Mouse (Mus musculus) left cerebral cortex, adult 18-20 months (tissue): ENCODE measurements around the gene Gm15557. TPM values are rescaled to one million over a fixed set of nuclear protein-coding genes. Genes with fewer than 3 reads are reported as not detected.
A peak's percentile ranks its signal among the peaks of the same experiment; 100 is the strongest.
"Not testable (repeated sequence)": the region's sequence is repeated elsewhere in the genome, so short reads cannot be mapped to it uniquely, and the experiment has no call there.

Experiments used
- DNase-seq, 2 experiments: peaks; one replicate each; pipeline ENCODE4 v3.0.0; 2021 to 2022; ENCODE audit warnings: low spot score in 2 of 2, mixed read lengths in 1 of 2
- long read RNA-seq, 2 experiments: library from polyadenylated mRNA; stranded (forward); transcript quantifications; one replicate each; pipeline ENCODE4 v2.0.0; 2021
- total RNA-seq, 2 experiments: library from RNA; stranded (reverse); gene quantifications; 2 replicates each; pipeline ENCODE4 v1.2.3; 2021

Gm15557 gene
- total RNA-seq, result not detected
- long read RNA-seq, experiment 1, result 0 reads
- long read RNA-seq, experiment 2, result 0 reads

DNA sequence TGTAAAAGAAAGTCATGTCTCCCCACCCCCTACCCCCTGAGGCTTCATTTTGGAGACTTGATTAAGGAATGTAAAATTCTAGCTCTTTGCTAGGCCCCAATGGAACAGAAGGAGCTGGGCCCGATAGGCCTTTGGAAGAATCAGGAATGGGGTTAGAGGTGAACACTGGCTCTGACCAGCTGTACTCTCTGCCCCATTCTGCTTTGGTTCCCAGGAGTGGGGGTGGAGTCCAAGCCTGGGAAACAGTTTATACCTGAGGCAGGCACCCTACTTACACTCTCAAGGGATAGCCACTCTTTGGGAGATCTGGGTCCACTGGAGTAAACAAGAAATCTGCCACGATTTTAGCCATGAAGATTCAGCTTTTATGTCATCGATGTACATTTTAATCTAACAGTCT is at the start of gene Gm15557:
TSS of gene Gm15557 (plus strand) at position 48 of the 400 bp plus-strand sequence.
- no peak for DNase-seq

DNA sequence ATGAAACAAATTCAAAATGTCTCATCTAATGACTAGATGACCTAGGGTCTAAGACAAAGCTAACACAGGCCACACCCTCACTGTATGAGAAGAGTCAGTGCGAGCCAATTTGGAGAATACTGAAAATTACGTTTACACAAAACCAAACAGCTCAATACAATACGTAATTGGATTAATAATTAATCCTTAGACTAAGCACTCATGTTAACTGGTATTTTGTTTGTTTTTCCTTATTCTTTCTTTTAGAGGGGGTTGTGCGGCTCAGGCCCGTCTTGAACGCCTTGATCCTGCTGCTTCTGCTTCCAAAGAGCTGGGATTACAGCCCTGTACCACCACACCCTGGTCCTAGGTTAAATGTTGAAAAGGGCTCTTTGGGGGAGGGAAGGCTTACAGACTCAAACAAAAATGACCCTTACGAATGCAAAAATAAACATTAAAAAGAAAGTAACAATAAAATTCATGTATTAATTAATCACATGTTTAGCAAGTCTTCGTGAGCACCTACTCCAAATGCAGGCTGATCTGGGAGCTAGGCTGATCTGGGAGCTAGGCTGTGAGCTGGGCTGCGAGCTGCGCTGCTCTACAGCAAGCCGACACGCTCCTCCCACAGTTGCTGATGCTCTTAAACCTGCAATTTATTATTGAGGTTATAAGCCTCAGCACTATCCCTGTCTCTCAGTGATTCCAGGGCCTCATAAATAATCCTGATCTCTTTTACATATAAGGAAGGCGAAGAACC is 46.1 kb upstream of the Gm15557 start:
- no peak for DNase-seq

- DNase-seq, result no peak
Observed at GRCm38 (mm10) chr2:155895046-155895735, 45.3 kb upstream of the Gm15557 start.

DNA sequence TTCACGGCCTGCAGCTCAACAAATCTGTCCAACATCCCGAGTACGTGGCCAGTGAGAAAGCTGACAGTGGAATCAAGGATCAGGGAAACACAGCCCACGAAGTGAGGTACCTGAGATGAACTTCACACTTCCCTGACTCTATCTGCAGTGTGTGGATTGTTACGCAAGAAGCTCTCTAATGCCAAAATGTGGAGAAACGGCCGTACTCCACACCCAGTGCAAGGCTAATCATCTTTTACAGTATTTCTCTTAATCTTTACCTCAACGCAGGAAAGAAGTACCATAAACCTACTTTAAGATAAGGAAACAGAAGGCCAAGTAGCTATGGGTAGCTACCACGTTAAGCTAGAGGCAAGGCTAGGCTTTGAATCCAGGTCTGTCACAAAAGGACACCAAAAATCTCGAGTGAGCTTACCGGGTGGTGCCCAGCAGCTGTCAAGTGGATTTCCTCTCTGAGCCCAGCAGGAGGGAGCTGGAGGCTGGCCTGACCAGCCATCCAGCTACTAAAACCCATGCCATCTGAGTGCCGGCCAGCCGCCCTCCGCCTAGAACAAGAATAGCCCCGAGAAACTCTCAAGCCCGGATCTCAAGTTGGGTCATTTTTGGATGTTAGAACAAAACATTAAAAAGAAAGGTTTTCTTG is 37.4 kb upstream of the Gm15557 start:
- DNase-seq, result peak in 1 of 2 experiments; percentile 12

GRCm38 (mm10) chr2:155903632-155904008 is 36.9 kb upstream of the Gm15557 start:
- no peak for DNase-seq

DNA sequence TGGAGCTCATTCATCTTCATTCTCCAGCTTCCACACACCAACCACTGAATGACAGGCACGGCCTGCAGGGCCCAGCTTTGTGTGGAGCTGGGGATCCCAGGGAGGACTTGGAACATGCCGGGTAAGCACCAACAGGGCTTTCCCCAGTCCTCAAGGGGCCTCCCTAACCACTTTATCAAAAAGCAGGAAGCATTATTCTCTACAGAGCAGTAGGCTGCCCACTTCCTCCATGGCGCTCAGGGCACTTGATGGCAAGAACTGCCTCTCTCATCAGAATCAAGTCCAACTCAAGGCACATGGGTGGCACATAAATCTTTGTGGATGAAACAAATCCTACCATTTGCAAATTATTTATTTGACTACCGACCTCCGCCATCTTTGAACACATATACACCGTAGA is 25.8 kb upstream of the Gm15557 start:
- no peak for DNase-seq

DNA sequence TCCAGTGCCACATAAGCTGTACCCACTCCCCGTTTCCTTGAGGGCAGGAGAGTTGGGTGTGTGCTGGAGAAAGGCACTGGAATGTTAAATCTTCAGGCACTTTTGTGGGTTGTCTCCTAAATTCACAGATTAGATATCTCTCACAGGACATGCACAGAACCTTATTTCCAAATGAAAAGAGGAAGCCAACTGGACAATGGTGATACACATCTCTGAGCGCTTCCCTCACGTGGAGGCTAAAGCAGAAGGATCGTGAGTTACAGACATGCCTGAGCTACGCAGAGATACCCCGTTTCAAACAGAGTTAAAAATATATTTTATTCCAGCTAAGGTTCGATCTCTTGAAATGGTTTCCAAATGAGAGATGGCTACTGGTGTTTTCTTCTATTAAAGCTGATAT is 17.4 kb upstream of the Gm15557 start:
- DNase-seq, result no peak

DNA sequence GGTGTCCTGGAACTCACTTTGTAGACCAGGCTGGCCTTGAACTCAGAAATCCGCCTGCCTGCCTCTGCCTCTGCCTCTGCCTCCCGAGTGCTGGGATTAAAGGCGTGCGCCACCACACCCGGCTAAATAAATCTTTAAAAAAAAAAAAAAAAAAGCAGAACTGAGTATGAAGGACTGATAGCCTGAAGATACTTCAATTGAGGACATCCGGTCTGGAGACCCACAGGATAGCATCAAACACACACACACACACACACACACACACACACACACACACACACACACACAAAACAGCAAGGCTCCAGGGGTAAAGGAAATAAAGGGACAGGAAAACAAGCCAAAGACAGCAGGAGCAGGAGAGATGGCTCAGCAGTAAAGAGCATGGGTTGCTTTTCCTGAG is 15.3 kb upstream of the Gm15557 start:
- not testable (repeated sequence) for DNase-seq

- DNase-seq, result no peak
Observed at GRCm38 (mm10) chr2:155928711-155929345, 11.7 kb upstream of the Gm15557 start.

DNA sequence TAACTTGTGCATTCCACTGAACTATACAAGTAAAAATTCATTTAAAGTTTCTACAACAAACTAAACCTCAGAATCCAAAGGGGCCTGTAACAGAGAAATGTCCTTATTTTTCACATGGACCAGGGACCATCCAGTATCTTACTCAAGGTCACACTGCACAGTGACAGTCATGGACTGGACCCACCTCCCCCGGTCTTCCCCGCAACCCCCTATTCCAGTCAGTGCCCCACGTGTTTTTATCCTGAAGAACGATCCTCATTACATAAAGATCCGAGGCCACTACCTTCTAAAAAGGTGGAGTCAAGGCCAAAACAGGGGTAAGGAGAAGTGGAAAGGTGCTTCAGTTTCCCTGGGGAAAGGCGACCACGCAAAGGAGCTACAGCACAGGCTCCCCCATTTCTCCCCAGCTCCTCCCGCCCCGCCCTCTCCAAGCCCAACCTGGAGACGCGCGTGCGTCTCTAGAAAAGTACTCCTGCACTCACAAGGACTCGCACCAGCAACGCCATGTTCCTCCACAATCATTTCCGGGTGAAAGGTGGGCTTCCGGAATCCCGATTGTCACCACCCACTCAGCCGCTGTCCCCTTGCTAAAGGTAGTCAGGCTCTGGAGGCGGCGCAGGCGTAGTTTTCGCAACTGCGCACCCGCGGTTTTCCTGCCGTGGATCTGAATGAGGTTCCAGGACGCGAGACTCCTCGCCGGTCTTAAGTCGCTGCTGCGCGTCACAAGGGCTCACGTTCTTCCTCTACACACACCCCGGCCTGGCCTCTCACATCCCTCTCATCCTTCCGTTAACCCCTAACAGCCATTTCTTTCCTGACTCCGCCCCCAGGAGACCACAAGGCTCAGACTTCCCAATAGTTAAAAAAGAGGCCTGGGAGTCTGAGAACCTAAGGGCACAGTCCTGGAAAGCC is 10.7 kb upstream of the Gm15557 start, which contains the start of gene Uqcc1:
TSS of gene Uqcc1 (minus strand) at position 780 of the 912 bp plus-strand sequence.
- DNase-seq, result peak; percentile 96

DNA sequence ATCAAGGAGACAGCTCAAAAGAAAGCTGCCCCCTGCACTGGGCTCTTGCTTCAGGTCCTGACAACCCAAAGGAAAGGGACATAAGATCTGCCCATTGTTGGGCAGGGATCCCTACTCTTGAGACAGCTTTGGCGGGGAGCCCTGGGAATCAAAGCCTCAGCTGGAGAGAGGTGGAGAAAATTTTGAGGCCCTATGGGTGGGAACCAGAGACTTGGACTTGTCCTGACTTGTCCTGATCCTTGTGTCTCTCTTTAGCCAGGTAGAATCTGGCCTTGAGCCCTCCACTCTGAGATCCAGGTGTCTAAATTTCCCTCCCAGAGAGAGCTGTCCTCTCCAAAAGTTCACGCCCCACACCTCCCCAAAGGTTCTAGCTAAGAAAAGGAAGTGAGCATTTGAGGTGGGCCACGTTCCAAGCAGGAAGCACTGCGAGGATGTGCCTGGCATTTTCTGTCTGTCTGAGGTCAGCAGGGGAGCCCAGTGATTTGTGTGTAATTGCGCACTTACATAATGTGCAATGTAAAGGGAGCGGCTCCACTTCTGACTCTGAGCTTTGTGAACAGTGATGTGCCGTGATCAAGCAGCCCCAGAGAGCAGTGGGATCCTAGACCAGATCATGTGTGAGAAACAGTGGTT is 515 bp upstream of the Gm15557 start:
- no peak for DNase-seq

GRCm38 (mm10) chr2:155941697-155942442 is 1.3 kb downstream of the Gm15557 start:
- no peak for DNase-seq

DNA sequence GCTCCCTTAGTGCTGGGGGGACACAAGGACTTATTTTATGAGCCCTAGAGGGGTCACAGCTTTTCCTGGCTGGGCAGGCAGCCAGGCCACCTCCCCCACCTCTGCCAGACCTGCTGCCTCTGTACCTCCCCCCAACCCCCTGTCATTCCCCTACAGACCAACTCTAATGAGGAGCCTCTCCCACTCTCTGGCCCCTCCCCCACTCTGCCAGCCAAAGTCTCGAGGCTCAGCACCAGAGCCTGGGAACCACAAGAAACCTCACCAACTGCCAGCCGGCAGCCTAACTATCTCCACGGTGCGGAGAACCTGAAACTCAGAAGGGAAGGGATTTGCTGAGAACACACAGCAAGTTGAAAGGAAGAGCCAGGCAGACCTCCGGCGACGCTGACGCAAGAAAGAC is 2.9 kb downstream of the Gm15557 start:
- no peak for DNase-seq

DNA sequence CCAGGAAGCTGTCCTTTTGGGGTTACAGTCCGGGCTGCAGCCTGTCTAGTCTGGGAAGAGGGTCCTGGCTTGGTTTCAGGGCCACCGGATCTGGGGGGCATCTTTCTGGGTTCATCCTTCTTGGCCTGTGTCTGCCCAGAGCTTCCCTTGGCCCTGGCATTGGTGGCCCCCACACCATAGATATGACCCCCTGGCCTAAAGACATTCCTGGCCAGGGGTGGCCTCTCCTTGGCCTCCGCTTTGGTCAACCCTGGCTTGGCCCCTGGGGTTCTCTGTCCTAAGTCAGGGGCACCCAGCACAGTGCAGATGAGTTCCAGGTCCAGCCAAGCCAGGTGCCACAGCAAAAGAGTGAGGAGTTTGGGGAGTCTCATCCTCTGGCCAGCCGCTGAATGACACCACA is 4.2 kb downstream of the Gm15557 start:
- DNase-seq, result no peak

DNA sequence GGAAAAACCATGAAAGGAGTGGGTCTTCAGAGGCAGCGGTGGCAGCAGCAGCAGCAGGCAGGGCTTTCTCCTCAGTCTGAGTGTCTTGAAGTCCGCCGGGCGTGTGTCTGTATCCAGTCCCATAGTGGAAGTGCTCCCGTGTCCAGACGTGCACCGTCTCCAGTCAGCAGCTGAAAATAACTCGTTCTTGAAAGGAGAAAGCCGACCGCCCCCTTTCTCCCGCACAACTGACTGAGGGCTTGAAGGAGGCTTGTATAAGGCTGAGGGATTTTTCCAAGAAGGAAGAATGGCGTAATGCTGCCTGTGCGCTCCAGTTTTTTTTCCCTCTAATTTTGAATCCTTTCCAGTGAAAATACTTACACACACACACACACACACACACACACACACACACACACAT is 4.6 kb downstream of the Gm15557 start, which contains the start of gene Gdf5:
TSS of gene Gdf5 (minus strand) at position 244 of the 400 bp plus-strand sequence.
- DNase-seq, result peak; percentile 33 to 44

- no peak for DNase-seq
Observed at GRCm38 (mm10) chr2:155945580-155945979, 5.1 kb downstream of the Gm15557 start.

DNA sequence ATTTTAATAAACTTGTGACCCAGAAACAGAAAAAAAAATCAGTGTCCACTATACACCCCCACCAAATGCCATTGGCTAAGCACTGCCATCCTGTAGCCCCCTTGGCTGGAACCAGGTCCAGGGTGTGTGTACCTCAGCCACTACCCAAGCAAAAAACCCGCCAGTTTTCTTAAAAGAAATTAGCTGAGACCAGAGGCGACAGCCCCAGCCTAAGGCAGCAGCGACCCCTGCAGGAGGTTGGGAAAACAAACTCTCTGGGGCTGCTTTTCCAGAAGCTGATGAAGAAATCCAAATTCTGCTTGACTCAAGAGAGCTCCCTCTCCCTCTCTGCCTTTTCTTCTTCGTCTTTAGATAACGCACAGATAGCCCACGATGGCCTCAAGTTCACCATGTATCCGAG is 5.5 kb downstream of the Gm15557 start:
- DNase-seq, result peak; percentile 75 to 79

DNA sequence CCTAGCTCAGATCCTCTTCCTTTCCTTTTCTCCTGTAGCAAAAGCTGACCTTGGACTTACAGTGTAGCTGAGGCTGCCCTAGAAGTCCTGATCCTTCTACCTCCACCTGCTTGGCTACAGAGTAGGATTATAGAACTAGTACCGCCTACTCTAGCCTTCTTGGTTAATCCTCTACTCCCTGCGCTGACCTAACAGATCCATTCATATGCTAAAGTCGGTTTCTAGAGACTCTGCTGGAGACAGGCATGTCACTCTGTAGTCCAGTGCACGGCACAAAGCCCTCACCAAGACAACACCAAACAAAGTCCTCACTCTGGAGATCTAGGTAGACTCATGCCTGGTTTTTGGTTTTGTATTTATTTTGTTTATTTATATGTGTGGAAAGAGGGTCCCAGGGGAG is 6.0 kb downstream of the Gm15557 start:
- no peak for DNase-seq

DNA sequence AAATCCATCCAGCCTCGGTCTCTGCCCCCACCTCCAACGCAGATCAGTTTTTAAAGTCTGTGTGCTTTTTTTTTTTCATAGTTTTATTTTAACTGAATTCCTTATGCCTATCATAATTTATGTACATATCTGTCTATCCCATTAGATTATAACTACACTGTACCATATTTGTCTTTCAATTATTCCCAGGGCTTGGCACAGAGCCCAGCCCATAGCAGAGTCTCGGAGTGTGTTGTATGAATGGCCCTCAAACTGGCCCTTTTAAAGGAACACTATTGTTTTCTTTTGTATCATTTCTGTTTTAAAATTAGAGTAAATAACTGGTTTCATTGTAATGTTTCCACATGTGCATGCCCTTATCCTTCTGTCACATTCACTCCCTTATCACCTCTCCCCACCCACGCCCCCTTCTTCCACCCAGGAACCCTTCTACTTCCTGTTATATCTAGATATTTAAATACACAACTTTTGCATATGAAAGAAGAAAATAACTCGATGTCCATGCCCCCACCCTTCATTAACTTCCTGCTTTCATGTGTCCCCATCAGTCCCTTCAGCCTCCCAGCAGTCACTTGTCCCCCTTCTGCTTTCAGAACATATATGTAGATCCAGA is 7.0 kb downstream of the Gm15557 start:
- no peak for DNase-seq
